Mouse (Mus musculus) heart, embryonic 14.5 days (tissue): ENCODE measurements around the gene Ncor2. TPM values are rescaled to one million over a fixed set of nuclear protein-coding genes. Genes with fewer than 3 reads are reported as not detected.

ENCODE experiments used
- ATAC-seq: fragments of 200-750 bp; cut with Nextera tagmentation; 2 replicates; pipeline ENCODE4 v1.8.0; 2017; ENCODE audit warnings: low read depth, moderate TSS enrichment; ENCODE audit not compliant: insufficient number of reproducible peaks, insufficient read depth, low FRiP score
- H3K27ac ChIP-seq, 2 experiments: fragments of 200-500 bp in 1 of 2; fragments of 300-500 bp in 1 of 2; sonication (generic) in 1 of 2; replicated peaks in 1 of 2; 2 replicates each; pipeline ENCODE4 v1.5.1; 2012 to 2014; ENCODE audit warnings: low read depth in 2 of 2, low read length in 2 of 2, control low read depth in 1 of 2, mild to moderate bottlenecking in 1 of 2, mixed read lengths in 1 of 2; ENCODE audit not compliant: control insufficient read depth in 1 of 2, insufficient read depth in 1 of 2
- H3K27me3 ChIP-seq: fragments of 300-500 bp; sonication (generic); 2 replicates; pipeline ENCODE4 v1.6.1; 2014; ENCODE audit warnings: mild to moderate bottlenecking, low read length, control low read depth; ENCODE audit not compliant: control insufficient read depth, insufficient read depth
- H3K36me3 ChIP-seq: fragments of 300-500 bp; sonication (generic); 2 replicates; pipeline ENCODE4 v1.6.1; 2014; ENCODE audit warnings: mild to moderate bottlenecking, control low read depth, low read length, mixed read lengths; ENCODE audit not compliant: control insufficient read depth, insufficient read depth
- H3K4me1 ChIP-seq, 2 experiments: fragments of 200-500 bp in 1 of 2; fragments of 300-500 bp in 1 of 2; sonication (generic) in 1 of 2; 2 replicates each; pipeline ENCODE4 v1.6.1; 2012 to 2014; ENCODE audit warnings: low read length in 2 of 2, control low read depth in 1 of 2, mixed read lengths in 1 of 2; ENCODE audit not compliant: control insufficient read depth in 2 of 2, insufficient read depth in 2 of 2
- H3K4me2 ChIP-seq: fragments of 300-500 bp; sonication (generic); 2 replicates; pipeline ENCODE4 v1.6.1; 2014; ENCODE audit warnings: mild to moderate bottlenecking, low read length
- H3K4me3 ChIP-seq, 2 experiments: fragments of 200-500 bp in 1 of 2; fragments of 300-500 bp in 1 of 2; sonication (generic) in 1 of 2; 2 replicates each; pipeline ENCODE4 v1.5.1; 2012 to 2014; ENCODE audit warnings: low read length in 2 of 2, mild to moderate bottlenecking in 2 of 2, control low read depth in 1 of 2, low read depth in 1 of 2, moderate library complexity in 1 of 2; ENCODE audit not compliant: control insufficient read depth in 1 of 2, insufficient read depth in 1 of 2
- H3K9ac ChIP-seq: fragments of 300-500 bp; sonication (generic); 2 replicates; pipeline ENCODE4 v1.6.1; 2014; ENCODE audit warnings: mild to moderate bottlenecking, low read length
- H3K9me3 ChIP-seq: fragments of 300-500 bp; sonication (generic); 2 replicates; pipeline ENCODE4 v1.6.1; 2016; ENCODE audit warnings: low read length, control low read depth; ENCODE audit not compliant: control insufficient read depth
- WGBS: fragments of 180-500 bp; shearing (Covaris S2); extraction: QIAGEN DNeasy Blood & Tissue Kit; methylation state at CpG from one replicate; pipeline ENCODE4 v1.1.7; 2014; 5-methylcytosine and 5-hydroxymethylcytosine counted together
- polyA plus RNA-seq: library from polyadenylated mRNA; unstranded; fragments of >200 nt; fragmentation: Nextera tagmentation; extraction: Ambion mirVana; gene quantifications from 2 replicates; pipeline ENCODE4 v1.2.1, GENCODE M21; 2014

Ncor2 gene
- polyA plus RNA-seq, 1 experiment from 2014 or later, result 17.6 TPM

DNA sequence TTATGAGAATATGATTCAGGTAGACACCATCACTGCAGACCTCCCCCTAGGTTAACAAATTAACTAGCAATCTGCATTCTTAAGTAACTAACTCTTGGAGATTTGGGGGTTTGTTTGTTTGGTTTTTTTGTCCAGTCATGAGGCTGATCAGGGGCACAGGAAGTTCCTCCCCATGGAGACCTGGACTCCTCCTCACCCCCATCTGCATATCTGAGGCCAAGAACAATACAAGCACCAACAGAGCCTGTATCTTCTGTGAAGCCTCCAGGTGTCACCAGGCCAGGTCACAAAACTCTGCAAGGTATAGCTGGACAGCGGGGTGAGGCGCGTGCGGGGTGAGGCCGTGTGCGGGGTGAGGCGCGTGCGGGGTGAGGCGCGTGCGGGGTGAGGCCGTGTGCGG is 13.0 kb downstream of the Ncor2 start:
- 0 out of 2 replicates have a peak, but pooled peaks cover 5% of the 10 kb centered on the region for H3K36me3 ChIP-seq
- H3K4me2 ChIP-seq, result no peak overlapping the region
- H3K9me3 ChIP-seq, result no peaks in the 10 kb centered on the region
- H3K27ac ChIP-seq, result peak overlapping the region in 1 of 2 experiments; percentile 46; a peak in 2 of 4 replicates
- 82% methylated on average over 14 of the region's 14 CpGs for WGBS
- no peaks in the 10 kb centered on the region for H3K27me3 ChIP-seq
- peaks cover 49 to 84% of the 10 kb centered on the region in 2 experiments for H3K4me1 ChIP-seq
- no peak overlapping the region for H3K9ac ChIP-seq
- no peak overlapping the region for H3K4me3 ChIP-seq
- no peak for ATAC-seq

DNA sequence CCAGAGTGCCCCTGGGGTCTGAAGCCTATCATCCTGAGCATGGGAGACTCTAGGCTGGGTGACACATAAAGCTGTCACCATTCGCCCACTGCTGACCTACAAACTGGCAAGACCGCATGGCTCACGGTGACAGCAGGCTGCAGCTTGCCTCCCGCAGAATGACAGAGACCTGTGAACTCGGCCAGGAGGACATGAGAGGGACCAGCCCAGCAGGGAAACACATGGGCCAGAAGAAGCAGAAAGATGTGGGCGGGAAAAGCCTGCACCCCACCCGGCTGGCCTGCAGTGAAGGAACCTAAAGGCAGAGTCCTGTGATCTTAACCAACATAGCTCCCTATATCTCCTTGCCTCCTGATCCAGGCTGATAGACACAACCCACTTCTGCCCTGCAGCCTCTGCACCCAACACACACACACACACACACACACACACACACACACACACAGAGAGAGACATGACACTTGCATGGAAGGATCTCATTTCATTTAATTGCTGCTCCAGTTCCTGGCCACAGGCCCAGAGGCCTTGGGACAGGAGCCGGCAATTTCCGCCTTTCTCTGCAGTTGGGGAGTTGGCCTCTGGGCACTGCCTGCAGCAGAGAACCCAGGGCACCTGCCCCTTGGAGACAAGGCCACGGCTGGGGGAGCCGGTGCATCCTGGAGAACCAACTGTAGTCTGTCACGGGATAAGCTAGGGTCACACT is 14.4 kb downstream of the Ncor2 start:
- Histone ChIP-seq H3K4me1 (peaks cover 50 to 85% of the 10 kb centered on the region in 2 experiments), H3K36me3 (0 out of 2 replicates have a peak, but pooled peaks cover 7% of the 10 kb centered on the region), H3K4me3 (no peak overlapping the region), H3K9me3 (no peaks in the 10 kb centered on the region), H3K27ac (peak overlapping the region; percentile 46 to 55), H3K4me2 (no peak overlapping the region), H3K9ac (peak overlapping the region; percentile 56), H3K27me3 (no peaks in the 10 kb centered on the region)
- ATAC-seq, result peak; percentile 49
- 21% methylated on average over 12 of the region's 12 CpGs for WGBS

DNA sequence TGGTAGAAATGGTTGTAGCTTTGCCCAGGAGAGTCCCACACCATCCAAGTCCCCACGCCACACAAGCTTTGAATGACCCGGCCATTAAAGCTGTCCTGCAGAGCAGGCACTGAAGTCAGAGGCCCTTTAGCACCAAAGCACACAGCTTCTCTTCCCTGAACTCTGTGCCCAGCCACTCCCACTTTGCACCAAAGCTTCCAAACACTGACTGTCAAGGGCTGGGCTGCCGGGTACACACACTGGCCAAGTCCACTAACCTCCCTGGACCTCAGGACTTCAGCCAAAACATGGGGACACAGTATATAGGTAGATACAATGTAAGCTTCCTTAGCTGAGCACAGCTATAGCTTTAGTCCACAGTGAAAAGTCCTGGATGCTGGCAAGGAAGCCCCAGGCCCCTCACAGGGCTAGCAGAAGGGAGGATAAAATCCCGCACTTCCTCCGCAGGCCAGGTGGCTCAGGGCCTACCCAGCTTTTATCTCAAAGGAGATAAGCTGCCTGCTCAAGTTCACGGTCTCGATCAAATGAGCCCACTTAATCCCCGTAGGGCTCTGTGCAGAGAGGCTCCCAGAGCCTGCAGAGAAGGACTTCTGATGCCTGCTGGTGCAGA is 15.5 kb downstream of the Ncor2 start:
- H3K4me1 ChIP-seq, result peaks cover 61 to 89% of the 10 kb centered on the region in 2 experiments
- peak overlapping the region; percentile 40; the same call in 1 of the 2 replicates for H3K9ac ChIP-seq
- H3K4me3 ChIP-seq, result no peak overlapping the region
- 0 out of 2 replicates have a peak, but pooled peaks cover 7% of the 10 kb centered on the region for H3K36me3 ChIP-seq
- H3K4me2 ChIP-seq, result 0 out of 2 replicates have a peak overlapping the region, but pooled peaks have one; percentile 1
- no peaks in the 10 kb centered on the region for H3K27me3 ChIP-seq
- no peak for ATAC-seq
- H3K9me3 ChIP-seq, result no peaks in the 10 kb centered on the region
- peak overlapping the region in 1 of 2 experiments; percentile 53; a peak in 1 of 4 replicates for H3K27ac ChIP-seq
- 32% methylated on average over 8 of the region's 8 CpGs for WGBS

DNA sequence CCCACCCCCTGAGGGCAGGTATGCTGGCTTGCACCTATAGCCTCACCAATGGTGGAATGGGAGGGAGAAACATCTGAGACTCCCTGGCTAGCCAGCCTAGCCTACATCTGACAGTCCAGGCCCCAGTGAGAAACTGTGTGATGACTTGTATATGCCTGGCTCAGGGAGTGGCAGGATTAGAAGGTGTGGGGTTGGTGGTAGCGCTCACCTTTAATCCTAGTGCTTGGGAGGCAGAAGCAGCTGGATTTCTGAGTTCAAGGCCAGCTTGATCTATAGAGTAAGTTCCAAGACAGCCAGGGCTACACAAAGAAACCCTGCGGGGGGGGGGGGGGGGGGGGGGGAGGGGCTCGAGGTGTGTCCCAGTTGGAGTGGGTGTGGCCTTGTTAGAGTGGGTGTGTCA is 16.6 kb downstream of the Ncor2 start:
- WGBS, result 56% methylated on average over 2 of the region's 3 CpGs
- no peaks in the 10 kb centered on the region for H3K27me3 ChIP-seq
- H3K9ac ChIP-seq, result no peak overlapping the region
- no peak overlapping the region for H3K27ac ChIP-seq
- H3K36me3 ChIP-seq, result 0 out of 2 replicates have a peak, but pooled peaks cover 7% of the 10 kb centered on the region
- ATAC-seq, result no peak
- no peaks in the 10 kb centered on the region for H3K9me3 ChIP-seq
- peaks cover 65 to 89% of the 10 kb centered on the region in 2 experiments for H3K4me1 ChIP-seq
- no peak overlapping the region for H3K4me2 ChIP-seq
- no peak overlapping the region for H3K4me3 ChIP-seq

DNA sequence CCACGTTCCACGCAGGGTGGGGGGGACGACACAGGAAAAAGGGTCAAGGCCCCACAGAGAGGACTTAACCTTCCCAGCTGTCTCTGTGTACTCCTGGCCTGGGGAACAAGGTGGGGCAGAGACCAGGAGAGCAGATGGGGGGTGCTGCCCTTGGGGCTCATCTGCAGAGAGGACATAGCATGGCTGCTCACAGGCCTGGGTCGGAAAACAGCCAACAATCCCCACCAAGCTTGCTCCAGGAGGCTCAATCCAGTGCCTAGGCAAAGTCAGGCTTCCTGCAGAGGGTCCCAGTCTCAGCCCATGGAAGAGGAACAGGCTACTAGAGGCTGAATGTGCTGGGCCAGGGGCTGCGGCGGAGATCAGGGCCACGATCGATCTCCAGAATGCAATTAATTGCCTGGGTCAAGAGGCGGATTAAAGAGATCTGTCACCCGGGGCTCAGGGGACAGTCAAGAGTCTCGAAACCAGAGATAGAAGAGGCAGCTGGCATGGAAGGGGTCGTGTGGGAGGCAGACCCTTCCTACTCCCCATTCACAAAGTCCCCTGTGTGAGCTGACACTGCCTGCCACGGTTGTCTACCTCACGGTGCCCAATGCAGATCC is 19.1 kb downstream of the Ncor2 start:
- H3K27ac ChIP-seq, result peak overlapping the region; percentile 11 to 79; a peak in 3 of 4 replicates
- H3K9me3 ChIP-seq, result no peaks in the 10 kb centered on the region
- 53% methylated on average over 14 of the region's 14 CpGs for WGBS
- H3K4me3 ChIP-seq, result no peak overlapping the region
- ATAC-seq, result no peak
- 0 out of 2 replicates have a peak, but pooled peaks cover 7% of the 10 kb centered on the region for H3K36me3 ChIP-seq
- peak overlapping the region; percentile 39; the same call in 1 of the 2 replicates for H3K9ac ChIP-seq
- peak overlapping the region; percentile 55; the same call in 1 of the 2 replicates for H3K4me2 ChIP-seq
- no peaks in the 10 kb centered on the region for H3K27me3 ChIP-seq
- H3K4me1 ChIP-seq, result peaks cover 57 to 87% of the 10 kb centered on the region in 2 experiments

- Histone ChIP-seq H3K4me2 (peak overlapping the region; percentile 55), H3K4me3 (no peak overlapping the region), H3K27me3 (no peaks in the 10 kb centered on the region), H3K9me3 (no peaks in the 10 kb centered on the region), H3K27ac (peak overlapping the region; percentile 11 to 79; a peak in 3 of 4 replicates), H3K36me3 (0 out of 2 replicates have a peak, but pooled peaks cover 7% of the 10 kb centered on the region), H3K9ac (peak overlapping the region; percentile 66), H3K4me1 (peaks cover 52 to 86% of the 10 kb centered on the region in 2 experiments)
- ATAC-seq, result peak; percentile 67
- WGBS, result 2% methylated on average over 12 of the region's 12 CpGs
Measured at GRCm38 (mm10) chr5:125159293-125159692, 19.7 kb downstream of the Ncor2 start.

GRCm38 (mm10) chr5:125158232-125158961 is 20.6 kb downstream of the Ncor2 start:
- Histone ChIP-seq H3K4me3 (no peak overlapping the region), H3K27me3 (no peaks in the 10 kb centered on the region), H3K4me1 (peaks cover 52 to 84% of the 10 kb centered on the region in 2 experiments), H3K36me3 (0 out of 2 replicates have a peak, but pooled peaks cover 7% of the 10 kb centered on the region), H3K9me3 (no peaks in the 10 kb centered on the region), H3K27ac (peak overlapping the region in 1 of 2 experiments; percentile 79; a peak in 2 of 4 replicates), H3K9ac (peak overlapping the region; percentile 66), H3K4me2 (peak overlapping the region; percentile 55)
- ATAC-seq, result peak; percentile 15; the same call in 1 of the 2 replicates
- 16% methylated on average over 21 of the region's 21 CpGs for WGBS
